Mouse (Mus musculus) stomach, embryonic 15.5 days (tissue): Measurements from ENCODE around the gene Tldc2. TPM values are rescaled to one million over a fixed set of nuclear protein-coding genes. Genes with fewer than 3 reads are reported as not detected.

ENCODE experiments used
- ATAC-seq: fragments of 200-750 bp; cut with Nextera tagmentation; 2 replicates; pipeline ENCODE4 v1.8.0; 2017; ENCODE audit warnings: low read depth, moderate number of reproducible peaks, moderate TSS enrichment; ENCODE audit not compliant: insufficient read depth, low FRiP score
- H3K27ac ChIP-seq: fragments of 300-500 bp; sonication (generic); 2 replicates; pipeline ENCODE4 v1.5.1; 2015; ENCODE audit warnings: mild to moderate bottlenecking, inconsistent platforms
- H3K27me3 ChIP-seq: fragments of 300-500 bp; sonication (generic); replicated peaks from 2 replicates; pipeline ENCODE4 v1.6.1; 2015; ENCODE audit warnings: inconsistent platforms
- H3K36me3 ChIP-seq: fragments of 300-500 bp; sonication (generic); 2 replicates; pipeline ENCODE4 v1.6.1; 2015; ENCODE audit warnings: inconsistent platforms
- H3K4me1 ChIP-seq: fragments of 300-500 bp; sonication (generic); 2 replicates; pipeline ENCODE4 v1.6.1; 2015; ENCODE audit warnings: inconsistent platforms
- H3K4me2 ChIP-seq: fragments of 300-500 bp; sonication (generic); 2 replicates; pipeline ENCODE4 v1.6.1; 2015; ENCODE audit warnings: mild to moderate bottlenecking, inconsistent platforms
- H3K4me3 ChIP-seq: fragments of 300-500 bp; sonication (generic); replicated peaks from 2 replicates; pipeline ENCODE4 v1.5.1; 2015; ENCODE audit warnings: inconsistent platforms
- H3K9ac ChIP-seq: fragments of 300-500 bp; sonication (generic); 2 replicates; pipeline ENCODE4 v1.6.1; 2015; ENCODE audit warnings: inconsistent platforms
- H3K9me3 ChIP-seq: fragments of 300-500 bp; sonication (generic); 2 replicates; pipeline ENCODE4 v1.6.1; 2016; ENCODE audit warnings: inconsistent platforms
- WGBS: fragments of 180-500 bp; shearing (Covaris S2); methylation state at CpG from one replicate; pipeline ENCODE4 v1.1.7; 2015; 5-methylcytosine and 5-hydroxymethylcytosine counted together
- polyA plus RNA-seq: library from polyadenylated mRNA; unstranded; fragments of >200 nt; fragmentation: Nextera tagmentation; extraction: Ambion mirVana; gene quantifications from 2 replicates; pipeline ENCODE4 v1.2.1, GENCODE M21; 2015

The Tldc2 gene
- polyA plus RNA-seq, 1 experiment from 2014 or later: not detected

DNA sequence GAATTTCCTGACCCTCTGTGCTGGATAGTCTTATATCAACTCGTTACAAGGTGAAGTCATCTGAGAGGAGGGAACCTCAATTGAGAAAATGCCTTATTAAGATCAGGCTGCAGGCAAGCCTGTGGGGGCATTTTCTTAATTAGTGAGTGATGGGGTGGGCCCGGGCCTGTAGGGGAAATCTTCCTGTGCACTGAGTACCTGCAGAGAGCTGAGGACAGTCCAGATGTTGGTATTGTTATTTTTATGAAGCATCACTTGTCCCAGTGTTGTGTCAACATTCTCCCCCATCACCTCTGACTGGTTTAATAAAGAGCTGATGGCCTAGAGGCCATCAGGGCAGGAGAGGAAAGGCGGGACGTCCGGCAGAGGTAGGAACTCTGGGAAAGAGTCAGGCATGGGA, 57.3 kb downstream of the Tldc2 start:
- Histone ChIP-seq H3K36me3 (peaks cover 14% of the 10 kb centered on the region; the same call in 1 of the 2 replicates), H3K9me3 (no peaks in the 10 kb centered on the region), H3K4me1 (no peaks in the 10 kb centered on the region), H3K4me3 (no peak overlapping the region), H3K27ac (no peak overlapping the region), H3K27me3 (no peaks in the 10 kb centered on the region), H3K9ac (no peak overlapping the region), H3K4me2 (no peak overlapping the region)
- 84% methylated on average over 5 of the region's 5 CpGs for WGBS
- no peak for ATAC-seq

DNA sequence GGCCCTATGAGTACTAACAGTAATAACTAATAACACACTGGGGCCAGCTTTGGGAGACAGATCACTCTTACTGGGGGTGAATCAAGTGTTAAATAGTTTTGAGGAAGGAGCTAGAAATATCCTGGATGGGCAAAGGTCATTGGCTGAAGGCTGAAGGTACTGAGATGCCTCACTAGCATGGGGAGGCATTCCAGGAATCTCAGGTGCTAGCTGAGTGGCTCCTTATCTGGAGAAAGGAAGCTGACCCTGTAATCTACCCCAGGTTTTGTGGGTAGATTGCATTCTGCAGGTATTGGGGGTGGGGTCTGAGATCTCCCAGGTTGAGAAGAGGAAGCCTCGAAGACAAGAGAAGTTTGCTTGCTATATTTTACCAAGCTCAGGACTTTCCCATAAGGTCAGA, 58.3 kb downstream of the Tldc2 start:
- Histone ChIP-seq H3K27ac (no peak overlapping the region), H3K9me3 (no peaks in the 10 kb centered on the region), H3K4me1 (no peaks in the 10 kb centered on the region), H3K4me3 (no peak overlapping the region), H3K36me3 (peaks cover 21% of the 10 kb centered on the region), H3K9ac (no peak overlapping the region), H3K27me3 (no peaks in the 10 kb centered on the region), H3K4me2 (no peak overlapping the region)
- WGBS: 53% methylated on average over 1 of the region's 1 CpGs
- no peak for ATAC-seq

Other genes starting within 250 kb of the Tldc2 start
- 41.5 and 45.9 TPM in 2 replicates for gene Tgif2, start 247.0 kb upstream of the Tldc2 start, polyA plus RNA-seq
- 8.1 and 9.1 TPM in 2 replicates for gene 4930518I15Rik, start 229.1 kb upstream of the Tldc2 start, polyA plus RNA-seq
- gene Rab5if, start 223.9 kb upstream of the Tldc2 start, polyA plus RNA-seq: 224 and 234 TPM in 2 replicates
- gene Sla2, start 199.9 kb upstream of the Tldc2 start, polyA plus RNA-seq: 0.34 and 0.58 TPM in 2 replicates
- 39.5 and 44.0 TPM in 2 replicates for gene Ndrg3, start 95.0 kb upstream of the Tldc2 start, polyA plus RNA-seq
- 27.3 and 29.6 TPM in 2 replicates for gene Dsn1, start 79.9 kb upstream of the Tldc2 start, polyA plus RNA-seq
- gene Soga1, start 7.8 kb upstream of the Tldc2 start, polyA plus RNA-seq: 3.6 and 4.2 TPM in 2 replicates
- gene Samhd1, start 48.2 kb downstream of the Tldc2 start, polyA plus RNA-seq: 27.1 and 28.9 TPM in 2 replicates
- 22.3 and 26.6 TPM in 2 replicates for gene Rbl1, start 117.5 kb downstream of the Tldc2 start, polyA plus RNA-seq
- 308 and 346 TPM in 2 replicates for gene Rpn2, start 192.0 kb downstream of the Tldc2 start, polyA plus RNA-seq
- 0.63 and 0.76 TPM in 2 replicates for gene Mroh8, start 192.5 kb downstream of the Tldc2 start, polyA plus RNA-seq